Mouse (Mus musculus): ENCODE results near the gene Sez6l. TPM values are rescaled to one million over a fixed set of nuclear protein-coding genes. Genes with fewer than 3 reads are reported as not detected.

Sez6l gene
- polyA plus RNA-seq, 1 experiment = 0.34 TPM

- Histone ChIP-seq H3K36me3 (ENCODE audit: control insufficient read depth, insufficient read depth, low read length) (no peaks in the 10 kb centered on the region), H3K27me3 (ENCODE audit: control insufficient read depth, insufficient read depth, low read length) (no peaks in the 10 kb centered on the region), H3K27ac (ENCODE audit: insufficient read depth, low read length) (no peak overlapping the region), H3K4me1 (ENCODE audit: control insufficient read depth, insufficient read depth, insufficient read length) (no peaks in the 10 kb centered on the region), H3K4me3 (ENCODE audit: extremely low read depth, insufficient read depth, insufficient read length) (no peak overlapping the region)
- TF ChIP-seq CTCF (IDR thresholded peaks at IDR 0.05; ENCODE audit: extremely low read depth, insufficient read depth, insufficient read length, insufficient replicate concordance) (no peak), POLR2A (IDR thresholded peaks at IDR 0.05; ENCODE audit: low read depth, low read length) (no peak)
- DNase-seq (ENCODE audit: low read depth in 1 of 2, low spot score in 2 of 2) = no peak
- 87% methylated on average over 19 of the region's 19 CpGs for WGBS
These were observed 50.0 kb downstream of the Sez6l start for GRCm38 (mm10) chr5:112526936-112527335.

GRCm38 (mm10) chr5:112526435-112526834, 50.5 kb downstream of the Sez6l start:
- TF ChIP-seq CTCF (IDR thresholded peaks at IDR 0.05; ENCODE audit: extremely low read depth, insufficient read depth, insufficient read length, insufficient replicate concordance) = no peak
- no peak for TF ChIP-seq POLR2A (IDR thresholded peaks at IDR 0.05; ENCODE audit: low read depth, low read length)
- Histone ChIP-seq H3K4me3 (ENCODE audit: extremely low read depth, insufficient read depth, insufficient read length) (no peak overlapping the region), H3K27ac (ENCODE audit: insufficient read depth, low read length) (no peak overlapping the region), H3K4me1 (ENCODE audit: control insufficient read depth, insufficient read depth, insufficient read length) (no peaks in the 10 kb centered on the region), H3K36me3 (ENCODE audit: control insufficient read depth, insufficient read depth, low read length) (no peaks in the 10 kb centered on the region), H3K27me3 (ENCODE audit: control insufficient read depth, insufficient read depth, low read length) (no peaks in the 10 kb centered on the region)
- no peak for DNase-seq (ENCODE audit: low read depth in 1 of 2, low spot score in 2 of 2)
- 73% methylated on average over 7 of the region's 7 CpGs for WGBS

- WGBS = 68% methylated on average over 3 of the region's 3 CpGs
- no peaks in the 10 kb centered on the region for H3K36me3 ChIP-seq (ENCODE audit: control insufficient read depth, insufficient read depth, low read length)
These were observed 51.0 kb downstream of the Sez6l start for GRCm38 (mm10) chr5:112525980-112526379.

GRCm38 (mm10) chr5:112525271-112525670, 51.7 kb downstream of the Sez6l start:
- Histone ChIP-seq H3K27me3 (ENCODE audit: control insufficient read depth, insufficient read depth, low read length) (no peaks in the 10 kb centered on the region), H3K4me1 (ENCODE audit: control insufficient read depth, insufficient read depth, insufficient read length) (no peaks in the 10 kb centered on the region), H3K36me3 (ENCODE audit: control insufficient read depth, insufficient read depth, low read length) (no peaks in the 10 kb centered on the region), H3K4me3 (ENCODE audit: extremely low read depth, insufficient read depth, insufficient read length) (no peak overlapping the region), H3K27ac (ENCODE audit: insufficient read depth, low read length) (no peak overlapping the region)
- no peak for DNase-seq (ENCODE audit: low read depth in 1 of 2, low spot score in 2 of 2)
- 45% methylated on average over 5 of the region's 5 CpGs for WGBS
- no peak for TF ChIP-seq CTCF (IDR thresholded peaks at IDR 0.05; ENCODE audit: extremely low read depth, insufficient read depth, insufficient read length, insufficient replicate concordance)
- TF ChIP-seq POLR2A (IDR thresholded peaks at IDR 0.05; ENCODE audit: low read depth, low read length) = no peak

More at GRCm38 (mm10) chr5:112525980-112526379, 51.0 kb downstream of the Sez6l start:
- Histone ChIP-seq H3K4me1 (ENCODE audit: control insufficient read depth, insufficient read depth, insufficient read length) (no peaks in the 10 kb centered on the region), H3K27me3 (ENCODE audit: control insufficient read depth, insufficient read depth, low read length) (no peaks in the 10 kb centered on the region), H3K27ac (ENCODE audit: insufficient read depth, low read length) (no peak overlapping the region), H3K4me3 (ENCODE audit: extremely low read depth, insufficient read depth, insufficient read length) (no peak overlapping the region)
- no peak for DNase-seq (ENCODE audit: low read depth in 1 of 2, low spot score in 2 of 2)
- TF ChIP-seq POLR2A (IDR thresholded peaks at IDR 0.05; ENCODE audit: low read depth, low read length) (no peak), CTCF (IDR thresholded peaks at IDR 0.05; ENCODE audit: extremely low read depth, insufficient read depth, insufficient read length, insufficient replicate concordance) (no peak)

GRCm38 (mm10) chr5:112523796-112524195, 53.2 kb downstream of the Sez6l start:
- Histone ChIP-seq H3K4me3 (ENCODE audit: extremely low read depth, insufficient read depth, insufficient read length) (no peak overlapping the region), H3K27me3 (ENCODE audit: control insufficient read depth, insufficient read depth, low read length) (no peaks in the 10 kb centered on the region), H3K4me1 (ENCODE audit: control insufficient read depth, insufficient read depth, insufficient read length) (no peaks in the 10 kb centered on the region), H3K36me3 (ENCODE audit: control insufficient read depth, insufficient read depth, low read length) (no peaks in the 10 kb centered on the region), H3K27ac (ENCODE audit: insufficient read depth, low read length) (no peak overlapping the region)
- whole genome bisulfite sequencing = 83% methylated on average over 2 of the region's 2 CpGs
- DNase-seq (ENCODE audit: low read depth in 1 of 2, low spot score in 2 of 2) = no peak
- TF ChIP-seq CTCF (IDR thresholded peaks at IDR 0.05; ENCODE audit: extremely low read depth, insufficient read depth, insufficient read length, insufficient replicate concordance) (no peak), POLR2A (IDR thresholded peaks at IDR 0.05; ENCODE audit: low read depth, low read length) (no peak)

- no peak for DNase-seq (ENCODE audit: low read depth in 1 of 2, low spot score in 2 of 2)
- H3K27me3 ChIP-seq (ENCODE audit: control insufficient read depth, insufficient read depth, low read length) = no peaks in the 10 kb centered on the region
- no peak overlapping the region for H3K4me3 ChIP-seq (ENCODE audit: extremely low read depth, insufficient read depth, insufficient read length)
- H3K4me1 ChIP-seq (ENCODE audit: control insufficient read depth, insufficient read depth, insufficient read length) = no peaks in the 10 kb centered on the region
- TF ChIP-seq CTCF (IDR thresholded peaks at IDR 0.05; ENCODE audit: extremely low read depth, insufficient read depth, insufficient read length, insufficient replicate concordance) = no peak
- no peak for TF ChIP-seq POLR2A (IDR thresholded peaks at IDR 0.05; ENCODE audit: low read depth, low read length)
- H3K36me3 ChIP-seq (ENCODE audit: control insufficient read depth, insufficient read depth, low read length) = no peaks in the 10 kb centered on the region
- 82% methylated on average over 4 of the region's 4 CpGs for WGBS
- no peak overlapping the region for H3K27ac ChIP-seq (ENCODE audit: insufficient read depth, low read length)
These were observed 53.7 kb downstream of the Sez6l start for GRCm38 (mm10) chr5:112523331-112523730.

- no peak for TF ChIP-seq CTCF (IDR thresholded peaks at IDR 0.05; ENCODE audit: extremely low read depth, insufficient read depth, insufficient read length, insufficient replicate concordance)
- TF ChIP-seq POLR2A (IDR thresholded peaks at IDR 0.05; ENCODE audit: low read depth, low read length) = no peak
- no peaks in the 10 kb centered on the region for H3K27me3 ChIP-seq (ENCODE audit: control insufficient read depth, insufficient read depth, low read length)
- H3K4me1 ChIP-seq (ENCODE audit: control insufficient read depth, insufficient read depth, insufficient read length) = no peaks in the 10 kb centered on the region
- WGBS = 22% methylated on average over 19 of the region's 19 CpGs
- H3K36me3 ChIP-seq (ENCODE audit: control insufficient read depth, insufficient read depth, low read length) = no peaks in the 10 kb centered on the region
- no peak overlapping the region for H3K27ac ChIP-seq (ENCODE audit: insufficient read depth, low read length)
- H3K4me3 ChIP-seq (ENCODE audit: extremely low read depth, insufficient read depth, insufficient read length) = no peak overlapping the region
- no peak for DNase-seq (ENCODE audit: low read depth in 1 of 2, low spot score in 2 of 2)
These were observed 55.1 kb downstream of the Sez6l start for GRCm38 (mm10) chr5:112521703-112522527.
